Mouse (Mus musculus) olfactory bulb, adult 2 months (tissue): ENCODE data around the gene Pde6g.

Experiments
- CTCF ChIP-seq: fragments of 200-500 bp; IDR thresholded peaks from 2 replicates; pipeline ENCODE4 v1.5.1; 2012; ENCODE audit warnings: low read depth, mild to moderate bottlenecking, low read length, moderate library complexity; ENCODE audit not compliant: insufficient read depth
- POLR2A ChIP-seq: fragments of 200-500 bp; IDR thresholded peaks from 2 replicates; pipeline ENCODE4 v1.6.1; 2012; ENCODE audit warnings: mild to moderate bottlenecking, low read depth, low read length, moderate library complexity; ENCODE audit not compliant: insufficient read depth

DNA sequence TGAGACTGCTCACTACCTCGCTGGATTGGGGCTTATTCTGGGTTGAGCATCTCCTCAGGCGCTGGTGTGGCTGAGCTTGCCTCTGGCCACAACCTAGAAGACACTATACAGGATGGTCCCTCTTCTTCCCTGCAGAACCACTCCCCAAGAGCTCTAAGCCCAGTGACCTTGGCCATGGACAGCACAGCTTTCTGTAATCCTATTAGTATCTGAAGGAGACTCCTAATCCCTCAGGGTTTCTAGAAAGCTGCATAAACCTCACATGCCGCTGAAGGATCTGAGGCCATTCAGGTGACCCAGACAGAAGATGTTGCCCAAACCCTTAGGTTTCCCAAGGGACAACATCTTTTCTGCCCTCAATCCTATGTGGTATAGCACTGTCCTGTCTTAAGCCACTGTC is 1.1 kb downstream of the Pde6g start:
- TF ChIP-seq CTCF (no peak), POLR2A (no peak)
